Mouse (Mus musculus) testis, adult 2 months (tissue): ENCODE data around the gene Itpr3.

ENCODE experiments used
- CTCF ChIP-seq: fragments of 200-500 bp; IDR thresholded peaks from 2 replicates; pipeline ENCODE4 v1.5.1; 2012; ENCODE audit warnings: low read depth, mild to moderate bottlenecking, inconsistent platforms, low read length, moderate library complexity; ENCODE audit not compliant: control insufficient read depth, insufficient read depth, insufficient replicate concordance
- POLR2A ChIP-seq: fragments of 200-500 bp; IDR thresholded peaks from 2 replicates; pipeline ENCODE4 v1.6.1; 2012; ENCODE audit warnings: low read depth, mild to moderate bottlenecking, inconsistent platforms, low read length, moderate library complexity; ENCODE audit not compliant: control insufficient read depth

DNA sequence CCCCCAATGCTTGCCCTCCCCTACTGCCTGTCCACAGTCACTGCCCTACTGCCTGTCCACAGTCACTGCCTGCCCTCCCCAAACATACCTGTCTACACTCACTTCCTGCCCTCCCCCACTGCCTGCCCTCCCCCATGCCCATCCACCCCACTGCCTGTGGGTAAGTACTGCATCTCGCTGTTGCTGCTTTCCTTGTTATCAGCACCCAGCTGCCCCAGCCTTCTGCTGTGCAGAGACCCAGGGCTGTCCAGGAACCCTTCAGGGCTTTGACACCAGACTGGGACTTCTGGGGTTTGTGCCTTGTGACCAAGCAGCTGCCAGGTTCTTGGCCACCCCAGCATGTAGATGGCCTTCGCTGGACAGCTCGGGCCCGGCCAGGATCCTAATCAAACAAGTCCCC, 33.8 kb upstream of the Itpr3 start:
- TF ChIP-seq CTCF (no peak), POLR2A (no peak)
